Mouse (Mus musculus): ENCODE data around the gene Epha1. TPM values are rescaled to one million over a fixed set of nuclear protein-coding genes. Genes with fewer than 3 reads are reported as not detected.

The Epha1 gene
- total and polyA plus RNA-seq, 3 experiments = 0.04 TPM; not detected in 2

DNA sequence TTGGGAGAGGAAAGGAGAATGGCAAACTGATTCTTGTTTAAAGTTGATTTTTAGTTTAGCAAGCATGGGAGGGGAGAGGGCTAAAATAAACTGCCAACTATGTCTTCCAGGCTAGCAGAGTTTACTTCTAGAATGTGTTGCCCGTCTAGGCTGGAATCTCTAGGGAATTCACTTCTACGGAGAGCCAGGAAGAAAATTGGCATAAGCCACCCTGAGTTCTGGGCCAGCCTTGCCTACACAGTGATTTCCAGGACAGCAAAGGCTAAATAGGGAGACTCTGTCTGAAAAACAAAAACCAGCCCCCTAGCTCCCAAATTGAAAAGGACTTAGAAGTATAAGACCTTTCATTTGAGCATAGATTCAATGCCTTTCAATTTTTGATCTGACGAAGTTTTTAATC is 6.5 kb upstream of the Epha1 start:
- Histone ChIP-seq H3K9me3 (replicated peaks; ENCODE audit: insufficient read depth, low read length) (no peaks in the 10 kb centered on the region), H3K4me1 (ENCODE audit: control insufficient read depth in 1 of 2, insufficient read depth in 2 of 2, low read length in 2 of 2) (no peaks in the 10 kb centered on the region), H3K79me2 (ENCODE audit: control insufficient read depth, insufficient read depth, low read length, poor library complexity) (no peaks in the 10 kb centered on the region), H3K9ac (ENCODE audit: control insufficient read depth, low read depth, low read length, poor library complexity, severe bottlenecking) (no peak overlapping the region), H3K27me3 (ENCODE audit: control insufficient read depth in 1 of 2, insufficient read depth in 2 of 2, low read length in 2 of 2) (peaks cover 2 to 6% of the 10 kb centered on the region in 2 experiments), H3K4me3 (ENCODE audit: control insufficient read depth in 1 of 2, insufficient read depth in 1 of 2, low read depth in 2 of 2, low read length in 2 of 2) (no peak overlapping the region), H3K27ac (ENCODE audit: control insufficient read depth, low read depth, low read length) (no peak overlapping the region), H3K36me3 (ENCODE audit: control insufficient read depth in 1 of 2, insufficient read depth in 2 of 2, low read length in 2 of 2) (no peaks in the 10 kb centered on the region)
- TF ChIP-seq E2F4 (IDR thresholded peaks at IDR 0.05; ENCODE audit: borderline replicate concordance, low read depth, low read length) (no peak), MAFK (IDR thresholded peaks at IDR 0.05; ENCODE audit: borderline replicate concordance, low read depth, low read length) (no peak), BHLHE40 (IDR thresholded peaks at IDR 0.05; ENCODE audit: borderline replicate concordance, low read depth, low read length) (no peak), USF2 (IDR thresholded peaks at IDR 0.05; ENCODE audit: borderline replicate concordance in 1 of 2, insufficient read depth in 1 of 2, low read depth in 1 of 2, low read length in 2 of 2) (no peak), CHD1 (IDR thresholded peaks at IDR 0.05; ENCODE audit: low read depth, low read length) (no peak), USF1 (IDR thresholded peaks at IDR 0.05; ENCODE audit: low read depth, low read length) (no peak), HCFC1 (IDR thresholded peaks at IDR 0.05; ENCODE audit: low read depth, low read length) (no peak), POLR2AphosphoS2 (IDR thresholded peaks at IDR 0.05; ENCODE audit: low read length) (no peak), POLR2A (IDR thresholded peaks at IDR 0.05; ENCODE audit: control insufficient read depth in 1 of 2, insufficient read depth in 1 of 2, low read depth in 1 of 2, low read length in 2 of 2, poor library complexity in 1 of 2) (no peak), MYC (IDR thresholded peaks at IDR 0.05; ENCODE audit: low read depth, low read length) (no peak), GABPA (IDR thresholded peaks at IDR 0.05; ENCODE audit: low read depth, low read length) (no peak)
- no peak for DNase-seq (ENCODE audit: low read depth, low spot score)

DNA sequence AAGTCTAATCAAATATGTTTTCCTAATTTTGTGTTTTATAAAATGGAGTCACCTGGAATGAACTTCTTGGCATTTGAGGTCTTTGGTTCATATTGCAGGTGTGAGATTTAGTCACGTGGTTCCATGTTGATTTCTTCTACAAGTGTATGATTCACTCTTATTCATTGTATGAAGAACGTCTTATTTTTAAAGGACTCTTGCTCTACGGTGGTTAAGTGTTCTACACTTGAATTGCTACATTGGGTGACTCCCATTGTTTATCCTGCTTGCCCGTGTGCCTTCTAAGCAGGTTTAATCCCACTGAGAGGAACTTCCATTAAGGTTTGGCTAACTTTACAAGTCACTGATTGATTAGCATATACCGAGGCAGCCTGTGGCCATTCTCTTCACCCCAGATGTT is 4.2 kb upstream of the Epha1 start:
- Histone ChIP-seq H3K27me3 (ENCODE audit: control insufficient read depth in 1 of 2, insufficient read depth in 2 of 2, low read length in 2 of 2) (no peaks in the 10 kb centered on the region; a peak in 1 of 4 replicates), H3K9ac (ENCODE audit: control insufficient read depth, low read depth, low read length, poor library complexity, severe bottlenecking) (no peak overlapping the region), H3K79me2 (ENCODE audit: control insufficient read depth, insufficient read depth, low read length, poor library complexity) (no peaks in the 10 kb centered on the region), H3K4me3 (ENCODE audit: control insufficient read depth in 1 of 2, insufficient read depth in 1 of 2, low read depth in 2 of 2, low read length in 2 of 2) (no peak overlapping the region), H3K9me3 (replicated peaks; ENCODE audit: insufficient read depth, low read length) (no peaks in the 10 kb centered on the region), H3K27ac (ENCODE audit: control insufficient read depth, low read depth, low read length) (no peak overlapping the region), H3K4me1 (ENCODE audit: control insufficient read depth in 1 of 2, insufficient read depth in 2 of 2, low read length in 2 of 2) (no peaks in the 10 kb centered on the region; a peak in 1 of 4 replicates), H3K36me3 (ENCODE audit: control insufficient read depth in 1 of 2, insufficient read depth in 2 of 2, low read length in 2 of 2) (no peaks in the 10 kb centered on the region)
- TF ChIP-seq CHD1 (IDR thresholded peaks at IDR 0.05; ENCODE audit: low read depth, low read length) = no peak
- no peak for TF ChIP-seq MYB (IDR thresholded peaks at IDR 0.05; ENCODE audit: low read depth, low read length)
- no peak for TF ChIP-seq UBTF (IDR thresholded peaks at IDR 0.05; ENCODE audit: borderline replicate concordance, insufficient read depth, low read depth, low read length)
- no peak for TF ChIP-seq POLR2AphosphoS2 (IDR thresholded peaks at IDR 0.05; ENCODE audit: low read length)
- TF ChIP-seq SMC3 (IDR thresholded peaks at IDR 0.05; ENCODE audit: low read depth, low read length) = no peak
- no peak for TF ChIP-seq ELF1 (IDR thresholded peaks at IDR 0.05; ENCODE audit: low read depth, low read length)
- no peak for TF ChIP-seq KAT2A (conservative IDR thresholded peaks at IDR 0.05; ENCODE audit: low read depth, low read length)
- TF ChIP-seq JUND (IDR thresholded peaks at IDR 0.05; ENCODE audit: low read depth, low read length) = no peak
- TF ChIP-seq MXI1 (IDR thresholded peaks at IDR 0.05; ENCODE audit: low read depth, low read length) = no peak
- no peak for TF ChIP-seq TBP (IDR thresholded peaks at IDR 0.05; ENCODE audit: low read depth, low read length)
- TF ChIP-seq CHD2 (IDR thresholded peaks at IDR 0.05; ENCODE audit: low read length) = no peak
- no peak for TF ChIP-seq GATA1 (IDR thresholded peaks at IDR 0.05; ENCODE audit: low read depth, low read length)
- TF ChIP-seq MEF2A (IDR thresholded peaks at IDR 0.05; ENCODE audit: extremely low read depth, insufficient replicate concordance, low read depth, low read length, poor library complexity, severe bottlenecking) = no peak
- no peak for TF ChIP-seq MYC (IDR thresholded peaks at IDR 0.05; ENCODE audit: low read depth, low read length)
- DNase-seq (ENCODE audit: low read depth, low spot score) = no peak

Measured in MEL (cell line).